Mouse (Mus musculus) E14TG2a.4 (cell line): ENCODE data around the gene Lax1.

Experiments used
- H3K27me3 ChIP-seq: 2 replicates; pipeline ENCODE4 v1.6.1; 2014; ENCODE audit warnings: low read length, control low read depth; ENCODE audit not compliant: insufficient read depth
- H3K36me3 ChIP-seq: 2 replicates; pipeline ENCODE4 v1.6.1; 2014; ENCODE audit warnings: low read length, control low read depth; ENCODE audit not compliant: insufficient read depth
- H3K4me1 ChIP-seq: replicated peaks from 2 replicates; pipeline ENCODE4 v1.6.1; 2014; ENCODE audit warnings: low read depth, low read length, control low read depth
- H3K4me3 ChIP-seq: replicated peaks from 2 replicates; pipeline ENCODE4 v1.5.1; 2014; ENCODE audit warnings: mild to moderate bottlenecking, low read length
- H3K9me3 ChIP-seq: 2 replicates; pipeline ENCODE4 v1.6.1; 2014; ENCODE audit warnings: low read length, control low read depth
- CTCF ChIP-seq: conservative IDR thresholded peaks from 2 replicates; pipeline ENCODE4 v1.5.1; 2014; ENCODE audit warnings: low read length
- NANOG ChIP-seq: IDR thresholded peaks from 2 replicates; pipeline ENCODE4 v1.6.1; 2014; ENCODE audit warnings: borderline replicate concordance, low read length, mixed read lengths
- POU5F1 ChIP-seq: IDR thresholded peaks from 2 replicates; pipeline ENCODE4 v1.6.1; 2014; ENCODE audit warnings: low read length, borderline replicate concordance

Lax1 gene

DNA sequence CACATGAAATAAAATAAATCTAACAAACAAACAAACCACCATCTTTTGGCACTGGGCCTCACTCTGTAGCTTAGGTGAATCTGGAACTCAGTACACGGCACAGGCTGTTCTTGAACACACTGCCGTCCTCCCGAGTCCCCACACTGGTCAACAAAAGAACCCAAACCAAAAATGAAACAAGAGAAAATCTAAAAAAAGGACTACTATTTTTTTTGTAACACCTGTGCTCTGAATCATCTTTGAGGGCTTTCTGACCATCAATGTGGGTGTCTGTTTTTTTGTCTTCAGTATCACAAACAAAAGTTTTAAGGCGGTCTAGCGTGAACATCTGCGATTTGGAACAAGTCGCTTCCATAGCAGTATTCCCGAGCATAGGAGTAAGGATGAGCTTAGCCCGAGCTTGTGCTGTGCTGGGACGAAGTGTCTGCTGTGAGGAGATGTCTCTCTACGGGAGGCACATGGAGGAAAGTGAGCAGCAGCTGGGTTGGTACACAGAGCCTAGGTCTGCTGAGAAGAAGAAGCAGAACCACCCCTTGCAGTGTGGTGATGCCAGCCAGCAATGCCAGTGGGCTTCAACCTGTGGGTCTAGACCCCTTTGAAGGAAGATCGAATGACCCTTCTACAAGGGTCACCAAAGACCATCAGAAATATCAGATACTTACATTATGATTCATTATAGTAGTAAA lies 8.2 kb upstream of the Lax1 start:
- Histone ChIP-seq H3K4me3 (no peak overlapping the region), H3K9me3 (no peaks in the 10 kb centered on the region)
- no peak for TF ChIP-seq POU5F1
- TF ChIP-seq CTCF, result no peak
- TF ChIP-seq NANOG, result no peak

GRCm38 (mm10) chr1:133695901-133696300 lies 6.0 kb upstream of the Lax1 start:
- Histone ChIP-seq H3K27me3 (no peaks in the 10 kb centered on the region), H3K9me3 (no peaks in the 10 kb centered on the region), H3K36me3 (no peaks in the 10 kb centered on the region), H3K4me1 (peaks cover 61% of the 10 kb centered on the region), H3K4me3 (no peak overlapping the region)
- no peak for TF ChIP-seq NANOG
- TF ChIP-seq POU5F1, result no peak
- no peak for TF ChIP-seq CTCF

More for the DNA sequence above, 8.2 kb upstream of the Lax1 start:
- Histone ChIP-seq H3K4me1 (peaks cover 46% of the 10 kb centered on the region), H3K27me3 (no peaks in the 10 kb centered on the region), H3K36me3 (no peaks in the 10 kb centered on the region)

- Histone ChIP-seq H3K9me3 (no peaks in the 10 kb centered on the region), H3K27me3 (no peaks in the 10 kb centered on the region), H3K4me3 (no peak overlapping the region; the same call in 1 of the 2 replicates), H3K4me1 (peaks cover 69% of the 10 kb centered on the region), H3K36me3 (no peaks in the 10 kb centered on the region)
- TF ChIP-seq POU5F1, result no peak
- TF ChIP-seq NANOG, result no peak
- TF ChIP-seq CTCF, result no peak
Measured at GRCm38 (mm10) chr1:133694876-133695275, 5.0 kb upstream of the Lax1 start.

DNA sequence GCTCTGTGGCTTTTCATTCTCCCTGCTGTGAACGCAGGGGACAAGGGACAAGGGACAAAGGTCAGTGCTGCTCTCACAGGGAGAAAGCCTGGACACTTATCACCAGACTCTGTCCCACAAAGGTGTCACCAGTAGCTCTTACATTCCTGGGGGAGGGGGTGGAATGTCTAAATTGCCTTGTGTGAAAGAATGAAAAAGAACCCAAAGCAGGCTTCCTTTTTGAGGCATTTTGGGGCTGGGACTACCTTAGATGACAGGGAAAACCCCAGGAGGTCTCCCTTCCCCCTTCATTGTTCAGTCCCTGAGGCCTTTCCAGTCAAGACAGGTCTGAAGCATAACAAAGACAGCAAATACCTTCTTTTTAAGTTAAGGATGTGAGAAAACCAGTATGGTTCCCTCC lies 4.4 kb upstream of the Lax1 start:
- Histone ChIP-seq H3K27me3 (no peaks in the 10 kb centered on the region), H3K9me3 (no peaks in the 10 kb centered on the region), H3K4me1 (peaks cover 74% of the 10 kb centered on the region), H3K4me3 (peak overlapping the region; percentile 37), H3K36me3 (no peaks in the 10 kb centered on the region)
- TF ChIP-seq POU5F1 (peak; percentile 85; the same call in 1 of the 2 replicates), CTCF (no peak), NANOG (peak; percentile 29; the same call in 1 of the 2 replicates)

DNA sequence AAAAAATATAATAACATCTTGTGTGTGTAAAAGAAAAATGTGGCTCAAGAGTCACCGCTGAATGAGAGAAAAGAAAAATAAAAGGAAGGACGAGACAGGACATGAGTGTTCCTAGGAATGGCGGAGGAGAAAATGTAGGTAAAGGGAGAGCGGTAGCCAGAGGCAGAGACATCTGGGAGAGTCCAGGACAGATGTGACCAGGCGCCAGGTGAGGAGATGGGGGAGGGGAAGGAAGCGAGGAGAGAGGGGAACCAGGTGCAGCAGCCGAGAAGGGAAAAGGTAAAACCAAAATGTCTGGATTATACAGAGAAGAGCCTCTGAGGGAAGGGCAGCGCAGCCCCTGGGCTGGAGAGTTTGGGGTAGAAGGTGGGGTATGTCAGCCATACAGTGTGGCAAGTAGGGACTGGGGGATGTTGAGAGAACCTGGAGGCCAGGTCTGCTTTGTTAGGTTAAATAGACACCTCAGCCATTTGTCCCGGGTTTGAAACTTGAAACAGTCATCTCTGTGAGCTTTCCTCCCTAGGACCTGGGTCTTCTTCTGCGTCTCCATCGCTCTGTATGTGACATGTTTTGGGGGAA lies 3.7 kb upstream of the Lax1 start:
- Histone ChIP-seq H3K9me3 (no peaks in the 10 kb centered on the region), H3K4me3 (peak overlapping the region; percentile 37), H3K36me3 (no peaks in the 10 kb centered on the region), H3K27me3 (no peaks in the 10 kb centered on the region), H3K4me1 (peaks cover 78% of the 10 kb centered on the region)
- TF ChIP-seq POU5F1, result no peak
- no peak for TF ChIP-seq NANOG
- TF ChIP-seq CTCF, result no peak

DNA sequence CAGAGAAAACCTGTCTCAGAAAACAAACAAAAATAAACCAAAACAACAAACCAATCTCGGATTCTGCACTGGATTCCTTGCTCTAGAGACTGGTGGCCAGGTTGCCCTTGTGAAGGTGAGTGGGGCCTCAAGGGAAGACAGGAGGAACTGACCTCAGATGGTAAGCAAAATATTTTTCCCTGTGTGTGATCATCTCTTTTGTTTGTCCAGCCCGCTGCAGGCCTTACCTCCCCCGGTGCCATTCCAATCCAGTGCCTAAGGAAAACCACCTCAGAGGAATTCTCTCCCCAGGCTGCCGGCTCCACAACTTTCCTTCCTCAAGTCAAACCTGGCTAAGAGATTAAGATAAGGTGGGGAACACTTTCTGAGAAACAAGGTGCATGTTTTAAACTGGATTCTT lies 2.3 kb upstream of the Lax1 start:
- no peak for TF ChIP-seq POU5F1
- Histone ChIP-seq H3K9me3 (no peaks in the 10 kb centered on the region), H3K4me1 (peaks cover 82% of the 10 kb centered on the region), H3K4me3 (0 out of 2 replicates have a peak overlapping the region, but pooled peaks have one; percentile 3), H3K36me3 (no peaks in the 10 kb centered on the region), H3K27me3 (no peaks in the 10 kb centered on the region)

DNA sequence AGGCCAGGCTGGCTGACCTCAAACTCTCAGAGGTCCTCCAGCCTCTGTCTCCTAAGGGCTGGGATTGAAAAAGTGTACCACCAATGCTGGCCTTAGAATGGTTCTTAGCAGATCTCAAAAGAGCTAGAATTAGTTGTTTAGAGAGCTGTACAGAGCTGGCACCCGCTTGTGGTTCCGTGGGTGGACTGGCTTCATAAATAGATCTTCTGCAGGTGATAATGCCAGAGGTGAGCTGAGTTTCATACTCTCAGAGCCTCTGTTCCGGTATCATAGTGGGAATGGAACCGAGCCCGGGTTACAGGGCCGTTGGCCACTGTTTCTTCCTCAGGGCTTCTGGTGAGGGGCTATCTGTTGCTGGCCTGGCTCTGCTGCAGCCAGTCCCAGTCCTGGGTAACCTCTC lies 1.1 kb upstream of the Lax1 start:
- Histone ChIP-seq H3K27me3 (no peaks in the 10 kb centered on the region), H3K4me1 (peaks cover 71% of the 10 kb centered on the region), H3K36me3 (no peaks in the 10 kb centered on the region), H3K4me3 (peak overlapping the region; percentile 37; the same call in 1 of the 2 replicates), H3K9me3 (no peaks in the 10 kb centered on the region)
- TF ChIP-seq CTCF (no peak), POU5F1 (no peak), NANOG (no peak)

DNA sequence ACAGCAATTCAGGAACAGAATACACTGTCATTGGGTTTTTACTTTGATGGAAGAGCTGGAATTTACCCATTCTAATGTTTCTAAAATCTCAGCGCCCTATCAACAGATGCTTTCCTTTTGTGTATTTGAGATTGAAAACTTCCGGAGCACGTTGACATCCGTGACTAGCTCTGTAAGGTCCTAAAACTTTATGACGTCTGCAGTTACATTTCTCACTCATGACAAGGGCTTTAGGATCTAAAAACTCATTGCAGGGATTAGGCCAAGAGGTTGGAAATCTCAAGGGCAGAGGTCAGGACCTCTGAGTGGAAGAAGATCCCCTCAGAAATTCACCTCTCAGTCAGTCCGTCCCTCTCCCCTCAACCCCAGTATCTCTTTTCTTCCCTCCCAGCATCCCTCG lies 1.6 kb downstream of the Lax1 start:
- Histone ChIP-seq H3K4me1 (peaks cover 53% of the 10 kb centered on the region), H3K4me3 (no peak overlapping the region), H3K27me3 (no peaks in the 10 kb centered on the region), H3K36me3 (no peaks in the 10 kb centered on the region), H3K9me3 (peaks cover 3% of the 10 kb centered on the region; the same call in 1 of the 2 replicates)
- TF ChIP-seq CTCF (no peak), NANOG (no peak), POU5F1 (no peak)
